Mouse (Mus musculus): Measurements from ENCODE around the gene Ptprd.
A peak's percentile ranks its signal among the peaks of the same experiment; 100 is the strongest.

Gene Ptprd

GRCm38 (mm10) chr4:76025571-76026325 lies 2186.0 kb downstream of the Ptprd start:
- no peak for DNase-seq (ENCODE audit: low read depth, low spot score)

- DNase-seq (ENCODE audit: low read depth, low spot score), result no peak
Observed at GRCm38 (mm10) chr4:76024502-76024821, 2187.3 kb downstream of the Ptprd start.

- no peak for DNase-seq (ENCODE audit: low read depth, low spot score)
Observed at GRCm38 (mm10) chr4:76023756-76024501, 2187.8 kb downstream of the Ptprd start.

GRCm38 (mm10) chr4:76021670-76022069 lies 2190.1 kb downstream of the Ptprd start:
- DNase-seq (ENCODE audit: low read depth, low spot score), result no peak

- peak; percentile 18 for DNase-seq (ENCODE audit: low read depth, low spot score)
Observed at GRCm38 (mm10) chr4:76015026-76015425, 2196.7 kb downstream of the Ptprd start.

GRCm38 (mm10) chr4:76014151-76014840 lies 2197.5 kb downstream of the Ptprd start:
- peak; percentile 75 for DNase-seq (ENCODE audit: low read depth, low spot score)

GRCm38 (mm10) chr4:76008580-76008979 lies 2203.2 kb downstream of the Ptprd start:
- no peak for DNase-seq (ENCODE audit: low read depth, low spot score)

- DNase-seq (ENCODE audit: low read depth, low spot score), result no peak
Observed at GRCm38 (mm10) chr4:76007219-76007618, 2204.5 kb downstream of the Ptprd start.

- DNase-seq (ENCODE audit: low read depth, low spot score), result no peak
Observed at GRCm38 (mm10) chr4:76006717-76007116, 2205.0 kb downstream of the Ptprd start.

- DNase-seq (ENCODE audit: low read depth, low spot score), result no peak
Observed at GRCm38 (mm10) chr4:76004161-76004560, 2207.6 kb downstream of the Ptprd start.

- DNase-seq (ENCODE audit: low read depth, low spot score), result no peak
Observed at GRCm38 (mm10) chr4:76000258-76000657, 2211.5 kb downstream of the Ptprd start.

- DNase-seq (ENCODE audit: low read depth, low spot score), result no peak
Observed at GRCm38 (mm10) chr4:75995841-75996240, 2215.9 kb downstream of the Ptprd start.

GRCm38 (mm10) chr4:75994576-75994975 lies 2217.2 kb downstream of the Ptprd start:
- DNase-seq (ENCODE audit: low read depth, low spot score), result no peak

GRCm38 (mm10) chr4:75993092-75993491 lies 2218.7 kb downstream of the Ptprd start:
- DNase-seq (ENCODE audit: low read depth, low spot score), result no peak

GRCm38 (mm10) chr4:75991621-75992245 lies 2220.0 kb downstream of the Ptprd start:
- no peak for DNase-seq (ENCODE audit: low read depth, low spot score)

- DNase-seq (ENCODE audit: low read depth, low spot score), result no peak
Observed at GRCm38 (mm10) chr4:75974728-75975127, 2237.0 kb downstream of the Ptprd start.

- DNase-seq (ENCODE audit: low read depth, low spot score), result no peak
Observed at GRCm38 (mm10) chr4:75973322-75973721, 2238.4 kb downstream of the Ptprd start.

- DNase-seq (ENCODE audit: low read depth, low spot score), result no peak
Observed at GRCm38 (mm10) chr4:75969961-75970360, 2241.8 kb downstream of the Ptprd start.

- DNase-seq (ENCODE audit: low read depth, low spot score), result no peak
Observed at GRCm38 (mm10) chr4:75968618-75969017, 2243.1 kb downstream of the Ptprd start.

GRCm38 (mm10) chr4:75965810-75966209 lies 2246.0 kb downstream of the Ptprd start:
- no peak for DNase-seq (ENCODE audit: low read depth, low spot score)

- no peak for DNase-seq (ENCODE audit: low read depth, low spot score)
Observed at GRCm38 (mm10) chr4:75962916-75963315, 2248.8 kb downstream of the Ptprd start.

GRCm38 (mm10) chr4:75961865-75962264 lies 2249.9 kb downstream of the Ptprd start:
- DNase-seq (ENCODE audit: low read depth, low spot score), result no peak
